Mouse (Mus musculus): ENCODE measurements at regions not wholly inside any gene's neighbourhood (a gene's known extent, or its start where the extent isn't known, plus 50 kb on each side); places are given as distances from the start of the nearest gene placed in this dataset.

- no peak for DNase-seq (ENCODE audit: low spot score)
- no peak overlapping the region for H3K9ac ChIP-seq (ENCODE audit: low read length)
- H3K4me1 ChIP-seq (ENCODE audit: control insufficient read depth, insufficient read depth, low read length) = no peaks in the 10 kb centered on the region
- no peaks in the 10 kb centered on the region for H3K36me3 ChIP-seq (ENCODE audit: control insufficient read depth, insufficient read depth, low read length)
- H3K27me3 ChIP-seq (replicated peaks; ENCODE audit: control insufficient read depth, insufficient read depth, low read length) = no peaks in the 10 kb centered on the region
- no peak overlapping the region for H3K4me3 ChIP-seq (ENCODE audit: low read depth, low read length)
- H3K9me3 ChIP-seq (replicated peaks; ENCODE audit: control insufficient read depth, low read length) = no peaks in the 10 kb centered on the region
- no peak for ATAC-seq
- 87% methylated on average over 7 of the region's 7 CpGs for WGBS
- H3K27ac ChIP-seq (ENCODE audit: low read depth, low read length) = no peak overlapping the region
- no peak overlapping the region for H3K4me2 ChIP-seq (ENCODE audit: low read length)
These were observed 73.5 kb upstream of the Slc25a13 start for GRCm38 (mm10) chr6:6290427-6290826.

GRCm38 (mm10) chr6:6289806-6290205, 72.8 kb upstream of the Slc25a13 start:
- no peak overlapping the region for H3K9ac ChIP-seq (ENCODE audit: low read length)
- no peaks in the 10 kb centered on the region for H3K27me3 ChIP-seq (replicated peaks; ENCODE audit: control insufficient read depth, insufficient read depth, low read length)
- H3K36me3 ChIP-seq (ENCODE audit: control insufficient read depth, insufficient read depth, low read length) = no peaks in the 10 kb centered on the region
- H3K4me2 ChIP-seq (ENCODE audit: low read length) = no peak overlapping the region
- H3K4me1 ChIP-seq (ENCODE audit: control insufficient read depth, insufficient read depth, low read length) = no peaks in the 10 kb centered on the region
- no peak overlapping the region for H3K27ac ChIP-seq (ENCODE audit: low read depth, low read length)
- DNase-seq (ENCODE audit: low spot score) (peak; percentile 60), ATAC-seq (no peak)
- H3K4me3 ChIP-seq (ENCODE audit: low read depth, low read length) = no peak overlapping the region
- H3K9me3 ChIP-seq (replicated peaks; ENCODE audit: control insufficient read depth, low read length) = no peaks in the 10 kb centered on the region
- WGBS = 16% methylated on average over 6 of the region's 6 CpGs

GRCm38 (mm10) chr6:6280812-6281568, 64.0 kb upstream of the Slc25a13 start:
- Histone ChIP-seq H3K4me2 (ENCODE audit: low read length) (no peak overlapping the region), H3K9me3 (replicated peaks; ENCODE audit: control insufficient read depth, low read length) (no peaks in the 10 kb centered on the region), H3K27me3 (replicated peaks; ENCODE audit: control insufficient read depth, insufficient read depth, low read length) (no peaks in the 10 kb centered on the region), H3K4me1 (ENCODE audit: control insufficient read depth, insufficient read depth, low read length) (no peaks in the 10 kb centered on the region), H3K36me3 (ENCODE audit: control insufficient read depth, insufficient read depth, low read length) (no peaks in the 10 kb centered on the region), H3K27ac (ENCODE audit: low read depth, low read length) (no peak overlapping the region), H3K9ac (ENCODE audit: low read length) (no peak overlapping the region), H3K4me3 (ENCODE audit: low read depth, low read length) (no peak overlapping the region)
- DNase-seq (ENCODE audit: low spot score) = no peak
- 91% methylated on average over 17 of the region's 17 CpGs for WGBS
- no peak for ATAC-seq

GRCm38 (mm10) chr6:6279646-6280045, 62.7 kb upstream of the Slc25a13 start:
- H3K4me3 ChIP-seq (ENCODE audit: low read depth, low read length) = no peak overlapping the region
- DNase-seq (ENCODE audit: low spot score) (no peak), ATAC-seq (no peak)
- H3K9ac ChIP-seq (ENCODE audit: low read length) = no peak overlapping the region
- H3K27me3 ChIP-seq (replicated peaks; ENCODE audit: control insufficient read depth, insufficient read depth, low read length) = no peaks in the 10 kb centered on the region
- H3K36me3 ChIP-seq (ENCODE audit: control insufficient read depth, insufficient read depth, low read length) = no peaks in the 10 kb centered on the region
- H3K4me1 ChIP-seq (ENCODE audit: control insufficient read depth, insufficient read depth, low read length) = no peaks in the 10 kb centered on the region
- H3K9me3 ChIP-seq (replicated peaks; ENCODE audit: control insufficient read depth, low read length) = no peaks in the 10 kb centered on the region
- no peak overlapping the region for H3K4me2 ChIP-seq (ENCODE audit: low read length)
- no peak overlapping the region for H3K27ac ChIP-seq (ENCODE audit: low read depth, low read length)
- 80% methylated on average over 6 of the region's 6 CpGs for WGBS

GRCm38 (mm10) chr6:6270545-6270944, 53.6 kb upstream of the Slc25a13 start:
- 33% methylated on average over 2 of the region's 2 CpGs for WGBS

More at GRCm38 (mm10) chr6:6270545-6270944, 53.6 kb upstream of the Slc25a13 start:
- Histone ChIP-seq H3K4me2 (ENCODE audit: low read length) (no peak overlapping the region), H3K9ac (ENCODE audit: low read length) (no peak overlapping the region), H3K27me3 (replicated peaks; ENCODE audit: control insufficient read depth, insufficient read depth, low read length) (no peaks in the 10 kb centered on the region), H3K9me3 (replicated peaks; ENCODE audit: control insufficient read depth, low read length) (no peaks in the 10 kb centered on the region), H3K4me1 (ENCODE audit: control insufficient read depth, insufficient read depth, low read length) (no peaks in the 10 kb centered on the region), H3K4me3 (ENCODE audit: low read depth, low read length) (no peak overlapping the region), H3K36me3 (ENCODE audit: control insufficient read depth, insufficient read depth, low read length) (no peaks in the 10 kb centered on the region), H3K27ac (ENCODE audit: low read depth, low read length) (no peak overlapping the region)
- ATAC-seq (no peak), DNase-seq (ENCODE audit: low spot score) (no peak)

All from forebrain, embryonic 14.5 days (tissue).